Mouse (Mus musculus) embryonic stem cell, embryonic (primary cell): ENCODE measurements around the gene Tspan1.

Experiments
- CTCF ChIA-PET, 4 experiments: fragments of 300-600 bp in 2 of 4; fragments of 350-600 bp in 2 of 4; sonication (Branson Sonifier 250); formaldehyde crosslinking; loops; one replicate each; lab custom pipeline; 2022; ENCODE audit warnings: inconsistent platforms in 2 of 4; lab: Charles Lee
- POLR2A ChIA-PET, 4 experiments: fragments of 300-600 bp in 2 of 4; fragments of 350-600 bp in 2 of 4; sonication (Branson Sonifier 250); formaldehyde crosslinking; loops; one replicate each; lab custom pipeline; 2022; ENCODE audit warnings: antibody characterized with exemption in 4 of 4, inconsistent platforms in 1 of 4; lab: Charles Lee

Tspan1 gene

GRCm38 (mm10) chr4:116123602-116124519, 43.5 kb downstream of the Tspan1 start, which contains the start of the genes Rad54l and Pomgnt1:
Gene Rad54l, minus strand, starts transcription at chr4:116123690.
Gene Pomgnt1, plus strand, starts transcription at chr4:116123840.
- ChIA-PET POLR2A (interaction anchor here (0.5 to 6.0 kb wide), 91 partner anchors 8 to 825 kb away, joined by 3 to 47 read pairs (median 4); partner anchors contain the start of genes Gpbp1l1 (in 3 of the 4), Lrrc41 (in 3 of the 4), Nsun4 (in 3 of the 4) and Pik3r3 (in 3 of the 4)), CTCF (interaction anchor here (0.7 to 2.2 kb wide), 10 partner anchors 11 to 97 kb away, joined by 3 to 8 read pairs (median 4); partner anchors contain the start of genes Lrrc41 (in 1 of the 4), Tspan1 (in 1 of the 4) and Uqcrh (in 1 of the 4))

DNA sequence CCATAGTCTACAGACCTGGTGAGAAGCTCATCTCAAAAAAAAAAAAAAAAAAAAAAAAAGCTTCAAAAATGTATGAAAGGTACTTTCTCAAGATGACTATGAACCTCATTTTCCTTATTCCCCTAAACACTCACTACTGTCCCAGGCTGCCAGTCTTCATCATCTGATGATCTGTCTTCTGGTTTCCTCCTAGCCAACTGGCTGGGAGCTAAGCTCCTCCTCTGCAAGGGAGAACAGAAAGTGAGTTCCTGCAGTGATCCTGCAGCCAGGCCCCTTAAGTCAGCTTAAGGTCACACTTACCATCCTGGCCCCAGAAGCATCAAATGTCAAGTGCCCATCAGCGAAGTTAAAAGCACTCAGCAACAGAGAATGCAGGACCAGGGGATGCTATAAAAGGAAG, 44.6 kb downstream of the Tspan1 start:
- ChIA-PET POLR2A (interaction anchor here (0.6 to 6.0 kb wide), 42 partner anchors 8 to 505 kb away, joined by 3 to 47 read pairs (median 10); partner anchors contain the start of genes Gpbp1l1 (in 3 of the 4), Lrrc41 (in 3 of the 4), Uqcrh (in 3 of the 4) and Nsun4 (in 2 of the 4)), CTCF (interaction anchor here in 3 of 4 experiments (0.5 to 2.2 kb wide), 8 partner anchors 12 to 1432 kb away, joined by 3 to 8 read pairs (median 6); partner anchors contain the start of genes Lrrc41 (in 1 of the 3) and Uqcrh (in 1 of the 3))
